Mouse (Mus musculus): Measurements from ENCODE around the gene Lbhd2.

The Lbhd2 gene

GRCm38 (mm10) chr12:111447350-111447749 lies 40.7 kb downstream of the Lbhd2 start:
- no peak for DNase-seq (ENCODE audit: low spot score in 2 of 2)

- DNase-seq (ENCODE audit: low spot score in 2 of 2): no peak
Observed at GRCm38 (mm10) chr12:111447898-111448760, 41.5 kb downstream of the Lbhd2 start.

GRCm38 (mm10) chr12:111448931-111449705 lies 42.5 kb downstream of the Lbhd2 start:
- no peak for DNase-seq (ENCODE audit: low spot score in 2 of 2)

GRCm38 (mm10) chr12:111450359-111450758 lies 43.8 kb downstream of the Lbhd2 start:
- no peak for DNase-seq (ENCODE audit: low spot score in 2 of 2)

GRCm38 (mm10) chr12:111451561-111451960 lies 45.0 kb downstream of the Lbhd2 start:
- DNase-seq (ENCODE audit: low spot score in 2 of 2): no peak

- DNase-seq (ENCODE audit: low spot score in 2 of 2): no peak
Observed at GRCm38 (mm10) chr12:111454021-111454420, 47.4 kb downstream of the Lbhd2 start.

- DNase-seq (ENCODE audit: low spot score in 2 of 2): no peak
Observed at GRCm38 (mm10) chr12:111454543-111455280, 48.1 kb downstream of the Lbhd2 start.

GRCm38 (mm10) chr12:111455311-111455846 lies 48.8 kb downstream of the Lbhd2 start:
- DNase-seq (ENCODE audit: low spot score in 2 of 2): no peak

GRCm38 (mm10) chr12:111455860-111456259 lies 49.3 kb downstream of the Lbhd2 start:
- no peak for DNase-seq (ENCODE audit: low spot score in 2 of 2)

- no peak for DNase-seq (ENCODE audit: low spot score in 2 of 2)
Observed at GRCm38 (mm10) chr12:111457742-111458141, 51.1 kb downstream of the Lbhd2 start.

Measured in frontal cortex, postnatal 36 days (tissue).